Mouse (Mus musculus) cerebellum, adult 2 months (tissue): Measurements from ENCODE around the gene Lrrc71.

ENCODE experiments used
- CTCF ChIP-seq: fragments of 200-500 bp; IDR thresholded peaks from 2 replicates; pipeline ENCODE4 v1.5.1; 2011; ENCODE audit warnings: low read depth, mild to moderate bottlenecking, control low read depth, low read length, moderate library complexity, borderline replicate concordance; ENCODE audit not compliant: insufficient read depth
- POLR2A ChIP-seq: fragments of 200-500 bp; IDR thresholded peaks from 2 replicates; pipeline ENCODE4 v1.6.1; 2011; ENCODE audit warnings: low read length, control low read depth, borderline replicate concordance; ENCODE audit not compliant: insufficient read depth

- TF ChIP-seq POLR2A, result no peak
- TF ChIP-seq CTCF, result no peak
Measured at GRCm38 (mm10) chr3:87796736-87797334, 48.4 kb upstream of the Lrrc71 start, which contains the start of gene Insrr.
